Mouse (Mus musculus): Measurements from ENCODE around the gene Prpf6.

- TF ChIP-seq MAX (IDR thresholded peaks at IDR 0.05; ENCODE audit: low read length) (no peak), HCFC1 (IDR thresholded peaks at IDR 0.05; ENCODE audit: low read depth, low read length) (peak; percentile 60), POLR2A (IDR thresholded peaks at IDR 0.05; ENCODE audit: control insufficient read depth in 1 of 2, insufficient read depth in 1 of 2, low read depth in 1 of 2, low read length in 2 of 2, poor library complexity in 1 of 2) (peak; percentile 37 to 80; a peak in 3 of 4 replicates), CTCF (IDR thresholded peaks at IDR 0.05 in 2 of 3, conservative IDR thresholded peaks at IDR 0.05 in 1 of 3; ENCODE audit: control insufficient read depth in 1 of 3, insufficient read depth in 1 of 3, low read depth in 2 of 3, low read length in 3 of 3, poor library complexity in 1 of 3, severe bottlenecking in 1 of 3) (no peak), CHD1 (IDR thresholded peaks at IDR 0.05; ENCODE audit: low read depth, low read length) (no peak), POLR2AphosphoS2 (IDR thresholded peaks at IDR 0.05; ENCODE audit: low read length) (peak; percentile 49; the same call in 1 of the 2 replicates), ZNF384 (IDR thresholded peaks at IDR 0.05; ENCODE audit: low read depth, low read length) (no peak)
Measured at GRCm38 (mm10) chr2:181691571-181691970, 99.9 kb downstream of the Prpf6 start.
